Mouse (Mus musculus) heart, postnatal 0 days (tissue): Measurements from ENCODE around the gene Tm4sf20. TPM values are rescaled to one million over a fixed set of nuclear protein-coding genes. Genes with fewer than 3 reads are reported as not detected.

Source experiments
- ATAC-seq: fragments of 200-750 bp; cut with Nextera tagmentation; 2 replicates; pipeline ENCODE4 v1.8.0; 2017; ENCODE audit warnings: low read depth, moderate number of reproducible peaks, moderate library complexity; ENCODE audit not compliant: insufficient read depth
- DNase-seq: peaks from one replicate; pipeline ENCODE4 v3.0.0-alpha.2; 2016; ENCODE audit warnings: low spot score
- H3K27ac ChIP-seq: fragments of 300-500 bp; sonication (generic); 2 replicates; pipeline ENCODE4 v1.5.1; 2014; ENCODE audit warnings: low read depth, mild to moderate bottlenecking
- H3K27me3 ChIP-seq: fragments of 300-500 bp; sonication (generic); 2 replicates; pipeline ENCODE4 v1.6.1; 2014; ENCODE audit warnings: low read length, mixed read lengths; ENCODE audit not compliant: control insufficient read depth, insufficient read depth
- H3K36me3 ChIP-seq: fragments of 300-500 bp; sonication (generic); replicated peaks from 2 replicates; pipeline ENCODE4 v1.6.1; 2014; ENCODE audit warnings: low read length, mixed read lengths; ENCODE audit not compliant: control insufficient read depth, insufficient read depth
- H3K4me1 ChIP-seq: fragments of 300-500 bp; sonication (generic); 2 replicates; pipeline ENCODE4 v1.6.1; 2014; ENCODE audit warnings: antibody characterized with exemption; ENCODE audit not compliant: control insufficient read depth, insufficient read depth
- H3K4me2 ChIP-seq: fragments of 300-500 bp; sonication (generic); 2 replicates; pipeline ENCODE4 v1.6.1; 2014; ENCODE audit warnings: low read depth, mild to moderate bottlenecking, low read length, moderate library complexity
- H3K4me3 ChIP-seq: fragments of 300-500 bp; sonication (generic); 2 replicates; pipeline ENCODE4 v1.5.1; 2014; ENCODE audit warnings: low read depth, low read length
- H3K9ac ChIP-seq: fragments of 300-500 bp; sonication (generic); replicated peaks from 2 replicates; pipeline ENCODE4 v1.6.1; 2014; ENCODE audit warnings: low read depth, low read length, mixed read lengths
- H3K9me3 ChIP-seq: fragments of 300-500 bp; sonication (generic); replicated peaks from 2 replicates; pipeline ENCODE4 v1.6.1; 2016; ENCODE audit warnings: low read length; ENCODE audit not compliant: control insufficient read depth
- CTCF ChIP-seq: IDR thresholded peaks from 2 replicates; pipeline ENCODE4 v1.5.1; 2016; ENCODE audit warnings: antibody characterized with exemption, control low read depth, low read depth
- EP300 ChIP-seq: IDR thresholded peaks from 2 replicates; pipeline ENCODE4 v1.6.1; 2016; ENCODE audit warnings: antibody characterized with exemption, low read depth
- WGBS: fragments of 180-500 bp; shearing (Covaris S2); extraction: QIAGEN DNeasy Blood & Tissue Kit; methylation state at CpG from one replicate; pipeline ENCODE4 v1.1.7; 2014; 5-methylcytosine and 5-hydroxymethylcytosine counted together
- polyA plus RNA-seq: library from polyadenylated mRNA; unstranded; fragments of >200 nt; fragmentation: Nextera tagmentation; extraction: Ambion mirVana; gene quantifications from 2 replicates; pipeline ENCODE4 v1.2.1, GENCODE M21; 2015
- total RNA-seq: library from RNA; depleted of rRNA; stranded (reverse); fragments of >200 nt; gene quantifications from 2 replicates; pipeline ENCODE4 v1.2.3, GENCODE M21; 2014; ENCODE audit warnings: low replicate concordance

Gene Tm4sf20
- total and polyA plus RNA-seq, 2 experiments from 2014 or later: not detected

- DNase-seq: no peak
- ATAC-seq: no peak
- Histone ChIP-seq H3K4me1 (no peaks in the 10 kb centered on the region; the same call in 1 of the 2 replicates), H3K9me3 (no peaks in the 10 kb centered on the region), H3K4me2 (no peak overlapping the region), H3K27ac (no peak overlapping the region), H3K4me3 (no peak overlapping the region), H3K36me3 (peaks cover 45% of the 10 kb centered on the region), H3K9ac (no peak overlapping the region), H3K27me3 (no peaks in the 10 kb centered on the region)
- TF ChIP-seq EP300: no peak
- TF ChIP-seq CTCF: no peak
- 82% methylated on average over 7 of the region's 7 CpGs for WGBS
Observed at GRCm38 (mm10) chr1:82741539-82741938, 26.7 kb downstream of the Tm4sf20 start.

DNA sequence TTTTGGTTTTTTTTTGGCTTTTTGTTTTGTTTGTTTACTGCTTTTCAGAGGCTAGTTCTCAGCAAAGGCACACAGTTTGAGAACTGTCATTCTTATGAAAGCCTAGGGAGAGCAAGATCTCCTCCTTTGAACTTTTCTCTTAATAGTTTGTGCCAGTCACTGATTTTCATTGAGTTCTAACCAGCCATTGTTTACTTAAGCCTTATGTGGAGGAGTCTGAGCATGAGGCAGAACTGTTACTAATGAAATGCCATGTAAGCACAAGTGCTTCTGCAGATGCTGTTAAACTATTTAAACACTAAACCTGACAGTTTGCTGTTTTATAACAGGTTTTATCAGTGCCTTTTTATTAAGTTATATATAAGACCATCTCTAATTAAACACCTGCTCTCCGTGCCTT, 30.2 kb downstream of the Tm4sf20 start:
- TF ChIP-seq CTCF (no peak), EP300 (no peak)
- Histone ChIP-seq H3K4me3 (no peak overlapping the region), H3K4me1 (no peaks in the 10 kb centered on the region), H3K4me2 (no peak overlapping the region), H3K9ac (no peak overlapping the region), H3K9me3 (no peaks in the 10 kb centered on the region), H3K27ac (no peak overlapping the region), H3K36me3 (peaks cover 66% of the 10 kb centered on the region), H3K27me3 (no peaks in the 10 kb centered on the region)
- no peak for ATAC-seq
- no peak for DNase-seq
- WGBS: 89% methylated on average over 1 of the region's 1 CpGs

DNA sequence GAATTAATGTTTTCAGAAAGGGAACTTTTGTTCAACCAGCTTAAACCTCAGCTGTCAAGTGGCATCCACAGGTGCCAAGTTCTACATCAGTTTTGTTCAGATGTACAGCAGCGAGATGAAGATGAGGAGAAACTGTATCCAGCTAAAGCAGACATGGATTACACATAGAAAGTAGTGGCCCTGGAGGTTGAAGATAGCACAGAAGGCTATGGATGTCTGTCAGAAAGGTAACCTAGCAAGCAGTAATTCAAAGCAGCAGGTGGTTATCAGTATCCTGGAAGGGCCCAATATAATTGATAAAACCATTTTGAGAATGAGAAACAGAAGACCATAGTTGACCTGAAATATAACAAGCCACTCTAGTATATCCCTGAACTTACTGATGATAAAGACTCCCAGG, 34.9 kb downstream of the Tm4sf20 start:
- H3K27ac ChIP-seq: no peak overlapping the region
- H3K4me1 ChIP-seq: no peaks in the 10 kb centered on the region
- ATAC-seq: no peak
- H3K4me3 ChIP-seq: no peak overlapping the region
- WGBS: 80% methylated on average over 1 of the region's 1 CpGs
- TF ChIP-seq EP300 (no peak), CTCF (no peak)
- H3K9me3 ChIP-seq: no peaks in the 10 kb centered on the region
- H3K27me3 ChIP-seq: no peaks in the 10 kb centered on the region
- no peak overlapping the region for H3K9ac ChIP-seq
- no peak overlapping the region for H3K4me2 ChIP-seq
- DNase-seq: no peak
- peaks cover 86% of the 10 kb centered on the region for H3K36me3 ChIP-seq

DNA sequence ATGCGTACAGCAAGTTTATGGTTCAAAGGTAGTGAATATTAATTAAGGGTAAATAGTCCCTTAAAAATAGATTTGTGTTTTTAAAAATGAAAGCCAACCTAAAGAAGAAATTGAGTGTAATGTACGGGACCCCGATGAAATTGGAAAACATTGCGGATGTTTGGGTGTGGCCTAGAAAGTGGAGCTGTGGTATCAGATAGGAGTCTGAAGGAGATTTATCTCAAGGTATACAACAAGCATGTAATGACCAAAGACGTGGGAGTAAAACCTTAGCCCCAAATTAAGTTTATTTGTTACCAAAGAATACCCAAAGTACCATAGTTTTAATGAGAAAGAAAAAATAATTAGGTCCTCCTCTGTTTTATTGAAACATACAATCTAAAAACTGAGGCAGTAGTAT, 41.8 kb downstream of the Tm4sf20 start:
- 89% methylated on average over 5 of the region's 5 CpGs for WGBS
- no peak overlapping the region for H3K9ac ChIP-seq
- peak overlapping the region; percentile 89; the same call in 1 of the 2 replicates for H3K4me2 ChIP-seq
- no peaks in the 10 kb centered on the region for H3K9me3 ChIP-seq
- H3K4me3 ChIP-seq: no peak overlapping the region
- no peak for ATAC-seq
- peaks cover 43% of the 10 kb centered on the region for H3K36me3 ChIP-seq
- peaks cover 11% of the 10 kb centered on the region for H3K4me1 ChIP-seq
- peaks cover 13% of the 10 kb centered on the region for H3K27me3 ChIP-seq
- H3K27ac ChIP-seq: no peak overlapping the region
- DNase-seq: no peak
- TF ChIP-seq EP300: no peak
- TF ChIP-seq CTCF: no peak

GRCm38 (mm10) chr1:82725875-82726185, 42.4 kb downstream of the Tm4sf20 start:
- ATAC-seq (no peak), DNase-seq (no peak)
- H3K9me3 ChIP-seq: no peaks in the 10 kb centered on the region
- H3K27ac ChIP-seq: no peak overlapping the region
- peak overlapping the region; percentile 89 for H3K4me2 ChIP-seq
- H3K9ac ChIP-seq: peak overlapping the region; percentile 85
- 41% methylated on average over 4 of the region's 4 CpGs for WGBS
- H3K4me3 ChIP-seq: peak overlapping the region; percentile 81
- H3K27me3 ChIP-seq: peaks cover 13% of the 10 kb centered on the region
- peaks cover 37% of the 10 kb centered on the region for H3K36me3 ChIP-seq
- TF ChIP-seq CTCF (no peak), EP300 (no peak)
- peaks cover 11% of the 10 kb centered on the region for H3K4me1 ChIP-seq

- Histone ChIP-seq H3K9ac (peak overlapping the region; percentile 85), H3K27ac (peak overlapping the region; percentile 87), H3K4me2 (peak overlapping the region; percentile 89), H3K36me3 (peaks cover 31% of the 10 kb centered on the region), H3K27me3 (peaks cover 13% of the 10 kb centered on the region), H3K4me1 (peaks cover 11% of the 10 kb centered on the region), H3K9me3 (no peaks in the 10 kb centered on the region), H3K4me3 (peak overlapping the region; percentile 81)
- TF ChIP-seq CTCF: no peak
- peak; percentile 42; the same call in 1 of the 2 replicates for TF ChIP-seq EP300
- ATAC-seq (peak; percentile 97), DNase-seq (peak; percentile 67)
- under 1% methylated on average over 37 of the region's 37 CpGs for WGBS
Observed at GRCm38 (mm10) chr1:82725026-82725874, 43.0 kb downstream of the Tm4sf20 start.
